Mouse (Mus musculus) frontal cortex, adult 2 months (tissue): ENCODE measurements around the gene Zfp60. TPM values are rescaled to one million over a fixed set of nuclear protein-coding genes. Genes with fewer than 3 reads are reported as not detected.
"Not testable (repeated sequence)": the region's sequence is repeated elsewhere in the genome, so short reads cannot be mapped to it uniquely, and the experiment has no call there.

Experiments
- DNase-seq, 2 experiments: peaks; one replicate each; pipeline ENCODE4 v3.0.0; 2022; ENCODE audit warnings: low spot score in 1 of 2; ENCODE audit errors: extremely low spot score in 1 of 2
- polyA plus RNA-seq: library from polyadenylated mRNA; depleted of rRNA; stranded (reverse); fragments of >200 nt; gene quantifications from 2 replicates; pipeline ENCODE4 v1.2.3, GENCODE M21; 2012; rRNA removed

Zfp60 gene
- polyA plus RNA-seq, 1 experiment, result 19.6 TPM

DNA sequence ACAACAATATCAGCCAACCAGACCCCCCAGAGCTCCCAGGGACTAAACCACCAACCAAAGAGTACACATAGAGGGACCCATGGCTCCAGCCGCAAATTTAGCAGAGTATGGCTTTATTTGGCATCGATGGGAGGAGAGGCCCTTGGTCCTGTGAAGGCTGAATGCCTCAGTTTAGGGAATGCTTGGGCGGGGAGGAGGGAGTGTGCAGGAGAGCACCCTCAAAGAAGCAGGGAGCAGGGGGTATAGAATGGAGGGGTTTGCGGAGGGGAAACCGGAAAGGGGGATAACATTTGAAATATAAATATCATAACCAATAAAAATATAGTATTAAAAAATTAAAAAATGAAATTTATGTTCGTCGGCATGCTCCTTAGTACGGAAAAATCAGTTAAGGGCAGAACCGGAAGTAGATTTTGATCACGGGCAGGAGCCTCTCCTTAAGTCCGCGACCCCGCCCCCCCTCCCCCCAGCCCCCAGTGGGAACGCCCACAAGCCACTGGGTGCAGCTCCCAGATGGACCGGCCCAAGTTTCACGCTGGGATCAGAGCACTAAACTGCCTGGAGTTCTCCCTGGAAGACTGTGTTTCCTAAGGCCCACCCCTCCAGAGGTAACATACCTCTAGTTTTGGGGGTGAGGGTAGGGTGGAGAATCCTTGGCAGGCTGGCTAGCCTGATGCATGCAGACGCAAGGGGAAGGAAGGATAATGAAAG lies 34.1 kb downstream of the Zfp60 start:
- no peak for DNase-seq

GRCm38 (mm10) chr7:27789306-27789705 lies 58.1 kb downstream of the Zfp60 start:
- peak in 1 of 2 experiments; percentile 4 for DNase-seq

- not testable (repeated sequence) for DNase-seq
These were observed 62.7 kb downstream of the Zfp60 start for GRCm38 (mm10) chr7:27793865-27794264.

- no peak for DNase-seq
These were observed 63.4 kb downstream of the Zfp60 start for GRCm38 (mm10) chr7:27794566-27794965.

DNA sequence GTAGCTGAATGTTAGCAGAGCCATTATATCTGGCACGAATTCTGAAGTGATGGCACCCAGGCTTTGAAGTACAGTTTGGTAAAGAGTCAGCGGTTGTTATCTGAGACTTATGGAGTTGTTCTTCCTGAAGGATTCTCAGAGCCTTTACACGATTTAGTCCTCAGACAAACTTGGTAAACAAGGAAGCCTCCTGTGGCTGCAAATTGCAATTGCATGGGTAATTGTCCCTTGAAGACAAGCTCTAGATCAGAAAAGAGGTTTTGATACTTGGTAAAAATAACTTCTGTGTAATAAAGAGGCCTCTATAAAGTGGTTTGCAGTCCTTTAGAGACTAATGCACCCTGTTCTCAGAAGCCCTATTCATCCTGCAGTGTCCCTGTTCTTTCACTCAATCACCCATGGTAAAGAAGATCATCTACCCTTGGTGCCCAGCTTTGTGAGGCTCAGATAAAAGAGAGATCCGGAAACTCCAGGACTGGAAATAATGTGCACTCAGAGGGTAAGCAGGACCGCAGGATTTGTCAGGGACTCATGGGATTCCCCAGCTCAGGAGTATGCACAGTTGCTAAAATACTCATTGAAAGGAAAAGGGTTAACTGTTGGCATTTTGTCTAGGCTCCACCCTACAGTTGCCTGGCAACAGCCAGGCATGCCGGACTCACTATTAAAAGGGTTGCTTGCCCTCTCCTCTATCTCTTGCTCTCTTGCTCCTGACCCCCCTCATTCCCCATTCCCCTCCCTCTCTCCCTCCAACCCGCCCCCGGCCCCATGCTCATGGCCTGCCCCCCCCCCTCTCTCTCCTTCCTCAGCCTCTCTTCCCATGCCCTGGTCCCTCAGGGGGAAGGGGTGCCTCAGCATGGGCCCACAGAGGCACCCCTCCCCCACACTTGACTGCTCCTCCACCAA lies 67.0 kb downstream of the Zfp60 start:
- no peak for DNase-seq

DNA sequence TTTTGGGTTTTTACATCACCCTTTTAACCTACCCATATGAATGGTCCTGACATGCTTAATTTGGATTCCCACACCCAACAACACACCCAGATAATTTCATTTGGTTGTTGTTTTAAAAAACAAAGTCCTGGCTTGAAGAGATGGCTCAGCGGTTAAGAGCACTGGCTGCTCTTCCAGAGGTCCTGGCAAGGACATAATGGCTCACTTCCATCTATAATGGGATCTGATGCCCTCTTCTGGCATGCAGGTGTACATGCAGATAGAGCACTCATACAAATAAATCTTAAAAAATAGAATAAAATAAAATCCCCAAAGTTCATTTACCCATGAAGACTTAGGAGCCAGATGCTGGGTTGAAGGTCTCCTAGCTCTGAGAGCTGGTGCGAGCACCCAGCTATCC lies 69.9 kb downstream of the Zfp60 start:
- no peak for DNase-seq

DNA sequence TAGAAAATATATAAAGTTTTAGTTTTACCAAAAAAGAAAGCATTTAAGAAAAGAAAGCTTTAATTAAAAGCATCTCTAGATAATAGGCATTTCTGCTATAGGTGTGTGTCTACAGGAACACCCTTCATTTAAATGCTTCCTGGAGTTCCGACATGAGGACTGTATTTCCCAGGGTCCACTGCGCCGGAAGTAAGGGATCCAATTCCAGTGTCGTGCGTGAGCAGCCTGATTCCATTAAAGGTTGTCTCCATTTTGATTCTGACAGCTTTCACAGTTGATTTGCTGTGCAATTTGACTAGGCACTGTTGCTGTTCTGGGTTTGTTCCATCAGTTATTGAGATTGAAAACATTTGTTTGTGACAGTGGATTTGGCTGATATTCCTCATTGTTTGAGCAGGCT lies 71.8 kb downstream of the Zfp60 start:
- no peak for DNase-seq

Other genes starting within 250 kb of the Zfp60 start
- gene Sertad1, start 244.5 kb upstream of the Zfp60 start, polyA plus RNA-seq, result 14.0 and 16.9 TPM in 2 replicates
- 0.29 and 0.46 TPM in 2 replicates for gene Prx, start 232.1 kb upstream of the Zfp60 start, polyA plus RNA-seq
- gene Hipk4, start 208.1 kb upstream of the Zfp60 start, polyA plus RNA-seq, result 0.44 and 0.66 TPM in 2 replicates
- 933 and 972 TPM in 2 replicates for gene Pld3, start 178.2 kb upstream of the Zfp60 start, polyA plus RNA-seq
- gene 2310022A10Rik, start 178.2 kb upstream of the Zfp60 start, polyA plus RNA-seq, result 32.0 and 32.3 TPM in 2 replicates
- 114 and 122 TPM in 2 replicates for gene Akt2, start 139.8 kb upstream of the Zfp60 start, polyA plus RNA-seq
- gene Ttc9b, start 77.5 kb upstream of the Zfp60 start, polyA plus RNA-seq, result 139 and 148 TPM in 2 replicates
- 145 and 150 TPM in 2 replicates for gene Map3k10, start 56.8 kb upstream of the Zfp60 start, polyA plus RNA-seq
- 7.2 and 8.2 TPM in 2 replicates for gene Zfp607b, start 42.0 kb upstream of the Zfp60 start, polyA plus RNA-seq
- gene Zfp626, start 75.8 kb downstream of the Zfp60 start, polyA plus RNA-seq, result 3.6 and 5.0 TPM in 2 replicates
- gene Zfp59, start 107.2 kb downstream of the Zfp60 start, polyA plus RNA-seq, result 3.5 and 3.8 TPM in 2 replicates
- gene Zfp607a, start 126.1 kb downstream of the Zfp60 start, polyA plus RNA-seq, result 0.61 and 0.98 TPM in 2 replicates
- 6.2 and 7.4 TPM in 2 replicates for gene Zfp974, start 198.1 kb downstream of the Zfp60 start, polyA plus RNA-seq
- gene Zfp780b, start 247.8 kb downstream of the Zfp60 start, polyA plus RNA-seq, result 9.2 and 10.3 TPM in 2 replicates